Mouse (Mus musculus) liver, postnatal 0 days (tissue): Measurements from ENCODE around the gene Rgl1. TPM values are rescaled to one million over a fixed set of nuclear protein-coding genes. Genes with fewer than 3 reads are reported as not detected.

Source experiments
- ATAC-seq: fragments of 200-750 bp; cut with Nextera tagmentation; 2 replicates; pipeline ENCODE4 v1.8.0; 2017; ENCODE audit warnings: mild to moderate bottlenecking, moderate library complexity
- DNase-seq: peaks from one replicate; pipeline ENCODE4 v3.0.0-alpha.2; 2016
- H3K27ac ChIP-seq: fragments of 300-500 bp; sonication (generic); 2 replicates; pipeline ENCODE4 v1.5.1; 2014; ENCODE audit warnings: antibody characterized with exemption, moderate library complexity, mild to moderate bottlenecking, low read depth
- H3K27me3 ChIP-seq: fragments of 300-500 bp; sonication (generic); 2 replicates; pipeline ENCODE4 v1.6.1; 2014; ENCODE audit warnings: low read length, control low read depth, mixed read lengths; ENCODE audit not compliant: insufficient read depth
- H3K36me3 ChIP-seq: fragments of 300-500 bp; sonication (generic); replicated peaks from 2 replicates; pipeline ENCODE4 v1.6.1; 2014; ENCODE audit warnings: mild to moderate bottlenecking, control low read depth, low read length, moderate library complexity, mixed read lengths; ENCODE audit not compliant: insufficient read depth
- H3K4me1 ChIP-seq: fragments of 300-500 bp; sonication (generic); 2 replicates; pipeline ENCODE4 v1.6.1; 2014; ENCODE audit warnings: antibody characterized with exemption, mild to moderate bottlenecking, control low read depth; ENCODE audit not compliant: insufficient read depth
- H3K4me2 ChIP-seq: fragments of 300-500 bp; sonication (generic); 2 replicates; pipeline ENCODE4 v1.6.1; 2014; ENCODE audit warnings: low read depth, mild to moderate bottlenecking, low read length, moderate library complexity, mixed read lengths
- H3K4me3 ChIP-seq: fragments of 300-500 bp; sonication (generic); 2 replicates; pipeline ENCODE4 v1.5.1; 2014; ENCODE audit warnings: low read depth, low read length
- H3K9ac ChIP-seq: fragments of 300-500 bp; sonication (generic); replicated peaks from 2 replicates; pipeline ENCODE4 v1.6.1; 2014; ENCODE audit warnings: mild to moderate bottlenecking, moderate library complexity
- H3K9me3 ChIP-seq: fragments of 300-500 bp; sonication (generic); 2 replicates; pipeline ENCODE4 v1.6.1; 2016; ENCODE audit warnings: mild to moderate bottlenecking, control low read depth, low read length, mixed read lengths
- CTCF ChIP-seq: sonication (generic); IDR thresholded peaks from 2 replicates; pipeline ENCODE4 v1.5.1; 2016; ENCODE audit warnings: antibody characterized with exemption, low read depth
- EP300 ChIP-seq: IDR thresholded peaks from 2 replicates; pipeline ENCODE4 v1.6.1; 2016; ENCODE audit warnings: antibody characterized with exemption, low read depth, mild to moderate bottlenecking
- WGBS: fragments of 180-500 bp; shearing (Covaris S2); extraction: QIAGEN DNeasy Blood & Tissue Kit; methylation state at CpG from one replicate; pipeline ENCODE4 v1.1.7; 2014; ENCODE audit not compliant: insufficient replicate concordance; 5-methylcytosine and 5-hydroxymethylcytosine counted together
- polyA plus RNA-seq: library from polyadenylated mRNA; unstranded; fragments of >200 nt; fragmentation: Nextera tagmentation; extraction: Ambion mirVana; gene quantifications from 2 replicates; pipeline ENCODE4 v1.2.1, GENCODE M21; 2015

Rgl1 gene
- polyA plus RNA-seq, 1 experiment from 2014 or later = 16.2 TPM

DNA sequence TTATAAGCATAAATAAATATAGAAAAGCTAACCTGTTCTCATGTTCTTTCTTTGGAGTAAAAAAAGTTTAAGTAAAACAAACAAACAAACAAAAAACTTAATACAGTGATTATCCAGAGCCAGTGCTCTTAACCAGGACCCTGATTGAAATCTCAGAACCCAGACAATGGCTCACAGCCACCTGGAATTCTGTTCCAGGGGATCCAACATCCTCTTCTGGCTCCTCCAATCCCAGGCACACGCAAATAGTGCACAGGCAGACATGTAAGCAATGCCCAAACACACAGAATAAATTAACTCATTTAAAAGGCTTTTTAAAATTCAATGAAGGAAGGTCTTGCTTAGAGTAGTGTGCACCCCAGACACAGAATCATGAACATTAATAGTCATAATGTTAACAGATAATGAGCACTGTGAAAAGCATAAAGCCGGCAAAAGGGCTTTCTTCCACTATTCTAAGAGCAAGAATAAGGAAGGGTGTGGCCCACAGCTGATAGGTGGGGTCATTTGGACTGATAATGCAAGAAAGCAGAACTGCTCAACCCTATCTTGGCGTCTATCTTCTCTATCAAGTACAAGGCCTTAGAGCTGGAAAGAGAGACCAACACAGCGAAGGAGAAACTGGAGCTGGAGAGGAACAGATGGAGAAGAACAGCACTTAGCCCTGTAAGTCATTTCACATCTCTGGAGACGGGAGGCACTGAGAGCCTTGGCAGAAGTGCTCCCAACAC is 160.1 kb downstream of the Rgl1 start:
- H3K27me3 ChIP-seq = no peaks in the 10 kb centered on the region
- no peak for ATAC-seq
- H3K9ac ChIP-seq = no peak overlapping the region
- 59% methylated on average over 5 of the region's 5 CpGs for WGBS
- no peak for TF ChIP-seq CTCF
- no peak for TF ChIP-seq EP300
- peak overlapping the region; percentile 2; the same call in 1 of the 2 replicates for H3K4me2 ChIP-seq
- H3K4me1 ChIP-seq = peaks cover 43% of the 10 kb centered on the region
- no peak overlapping the region for H3K27ac ChIP-seq
- DNase-seq = no peak
- H3K9me3 ChIP-seq = no peaks in the 10 kb centered on the region
- H3K4me3 ChIP-seq = no peak overlapping the region
- no peaks in the 10 kb centered on the region for H3K36me3 ChIP-seq

DNA sequence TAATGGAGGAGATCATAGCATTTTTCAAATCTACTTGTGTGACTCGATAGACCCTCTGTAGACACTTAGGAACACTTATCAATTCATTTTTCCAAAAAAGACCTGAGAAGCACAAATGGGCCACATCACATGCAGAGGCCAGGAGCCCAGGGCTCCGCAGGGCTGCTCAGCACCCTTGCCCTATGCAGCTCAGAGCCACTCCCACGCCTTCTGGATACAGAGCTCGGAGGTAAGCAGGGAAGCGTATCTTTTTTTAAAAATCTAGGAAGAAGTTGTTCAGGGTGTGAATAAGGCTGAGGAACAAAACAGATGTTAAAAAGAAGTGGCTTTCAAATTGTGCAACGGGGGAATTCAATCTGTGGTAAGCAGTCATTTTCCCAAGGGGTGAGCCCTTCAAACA is 162.0 kb downstream of the Rgl1 start:
- no peaks in the 10 kb centered on the region for H3K9me3 ChIP-seq
- no peaks in the 10 kb centered on the region for H3K36me3 ChIP-seq
- WGBS = 76% methylated on average over 6 of the region's 6 CpGs
- ATAC-seq = no peak
- H3K9ac ChIP-seq = no peak overlapping the region
- no peak for TF ChIP-seq CTCF
- TF ChIP-seq EP300 = no peak
- no peaks in the 10 kb centered on the region for H3K27me3 ChIP-seq
- peaks cover 43% of the 10 kb centered on the region for H3K4me1 ChIP-seq
- no peak overlapping the region for H3K27ac ChIP-seq
- H3K4me3 ChIP-seq = no peak overlapping the region
- no peak overlapping the region for H3K4me2 ChIP-seq
- DNase-seq = no peak

DNA sequence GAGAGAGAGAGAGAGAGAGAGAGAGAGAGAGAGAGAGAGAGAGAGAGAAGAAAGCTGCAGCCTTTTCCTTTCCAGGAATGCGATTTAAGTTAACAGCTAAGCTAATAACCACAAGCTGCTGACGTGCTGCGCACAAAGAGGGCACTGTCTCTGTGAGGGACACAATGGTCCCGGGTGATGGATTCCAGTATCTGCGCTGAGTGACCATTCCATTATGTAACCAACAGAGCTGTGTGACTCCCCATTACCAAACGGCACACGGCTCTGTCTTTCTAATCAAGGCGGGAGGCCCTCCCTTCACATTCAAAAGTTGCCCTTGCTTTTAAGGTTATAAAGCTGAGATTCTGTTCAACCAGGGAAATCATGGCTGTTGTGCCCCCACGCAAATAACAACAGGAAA is 162.5 kb downstream of the Rgl1 start:
- Histone ChIP-seq H3K4me2 (no peak overlapping the region), H3K4me1 (peaks cover 44% of the 10 kb centered on the region), H3K27me3 (no peaks in the 10 kb centered on the region), H3K9ac (no peak overlapping the region), H3K36me3 (no peaks in the 10 kb centered on the region), H3K27ac (no peak overlapping the region), H3K4me3 (no peak overlapping the region), H3K9me3 (no peaks in the 10 kb centered on the region)
- ATAC-seq (no peak), DNase-seq (no peak)
- TF ChIP-seq EP300 (no peak), CTCF (no peak)
- 80% methylated on average over 9 of the region's 9 CpGs for WGBS

DNA sequence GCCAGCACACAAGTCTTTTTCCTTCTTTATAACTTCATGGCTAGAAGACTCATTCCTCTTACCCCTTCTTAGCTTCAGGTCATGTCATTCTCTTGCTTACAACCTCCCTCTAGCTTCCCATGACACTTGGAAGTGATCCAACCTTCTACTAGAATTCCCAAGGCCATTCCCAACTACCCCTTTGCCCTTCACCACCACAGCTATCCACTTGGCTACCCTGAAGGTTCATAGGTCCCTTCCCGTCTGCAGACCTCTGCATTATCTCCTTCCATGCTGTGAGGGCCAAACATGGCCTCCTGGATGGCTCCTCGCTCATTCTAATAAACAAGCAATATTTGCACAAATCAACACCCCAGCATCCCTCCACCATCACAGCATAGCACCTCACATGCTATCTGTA is 165.7 kb downstream of the Rgl1 start:
- Histone ChIP-seq H3K27me3 (no peaks in the 10 kb centered on the region), H3K36me3 (no peaks in the 10 kb centered on the region), H3K4me1 (peaks cover 38% of the 10 kb centered on the region), H3K4me2 (no peak overlapping the region), H3K27ac (peak overlapping the region; percentile 56; the same call in 1 of the 2 replicates), H3K9ac (no peak overlapping the region), H3K9me3 (no peaks in the 10 kb centered on the region), H3K4me3 (no peak overlapping the region)
- 57% methylated on average over 2 of the region's 2 CpGs for WGBS
- no peak for ATAC-seq
- no peak for DNase-seq
- TF ChIP-seq CTCF (no peak), EP300 (no peak)

DNA sequence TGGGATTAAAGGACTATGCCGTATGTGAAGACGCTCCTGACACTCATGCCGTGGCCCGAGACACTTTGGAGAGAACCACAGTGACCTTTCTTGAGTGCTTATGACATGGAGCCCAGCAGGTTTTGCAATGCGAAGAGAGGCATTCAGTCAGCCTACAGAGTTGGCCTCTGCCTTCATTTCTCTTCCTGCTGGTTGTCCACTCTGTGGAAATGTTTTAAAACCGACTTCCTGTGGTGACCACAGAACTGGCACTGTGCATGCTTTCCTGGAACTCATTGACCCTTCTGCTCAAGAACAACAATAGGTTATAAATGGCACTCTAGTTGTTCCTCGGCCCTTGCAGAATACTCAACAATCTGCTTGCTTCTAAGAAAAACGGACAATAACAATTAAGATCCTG is 166.8 kb downstream of the Rgl1 start:
- H3K4me2 ChIP-seq = no peak overlapping the region
- ATAC-seq (peak; percentile 57), DNase-seq (no peak)
- peak overlapping the region; percentile 63 for H3K27ac ChIP-seq
- peaks cover 44% of the 10 kb centered on the region for H3K4me1 ChIP-seq
- no peak overlapping the region for H3K4me3 ChIP-seq
- TF ChIP-seq CTCF (no peak), EP300 (peak; percentile 73)
- no peaks in the 10 kb centered on the region for H3K27me3 ChIP-seq
- WGBS = 42% methylated on average over 8 of the region's 8 CpGs
- H3K9ac ChIP-seq = no peak overlapping the region
- no peaks in the 10 kb centered on the region for H3K9me3 ChIP-seq
- no peaks in the 10 kb centered on the region for H3K36me3 ChIP-seq

DNA sequence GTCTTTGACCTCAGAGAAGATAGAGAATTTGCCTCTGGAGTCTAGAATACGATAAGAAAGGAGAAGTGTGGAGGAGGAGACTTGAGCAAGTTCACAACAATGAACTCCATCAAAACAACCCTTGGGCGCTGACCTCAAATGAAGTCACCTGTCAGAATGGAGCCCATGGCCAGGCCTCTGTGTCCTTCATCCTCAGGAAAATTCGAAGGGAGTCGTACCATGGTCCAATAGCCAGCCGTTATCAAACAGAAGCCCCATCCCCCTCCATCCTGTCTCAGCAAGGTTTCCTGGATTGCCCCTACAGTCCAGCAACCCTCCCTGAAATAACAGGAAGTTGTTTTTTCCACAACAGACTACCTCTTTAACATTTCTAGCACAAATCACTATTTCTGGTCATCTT is 171.5 kb downstream of the Rgl1 start:
- H3K27ac ChIP-seq = peak overlapping the region; percentile 92
- H3K4me2 ChIP-seq = no peak overlapping the region
- no peak overlapping the region for H3K4me3 ChIP-seq
- no peak overlapping the region for H3K9ac ChIP-seq
- H3K4me1 ChIP-seq = peaks cover 64% of the 10 kb centered on the region
- TF ChIP-seq CTCF (no peak), EP300 (peak; percentile 15; the same call in 1 of the 2 replicates)
- no peaks in the 10 kb centered on the region for H3K9me3 ChIP-seq
- no peaks in the 10 kb centered on the region for H3K36me3 ChIP-seq
- DNase-seq (no peak), ATAC-seq (no peak)
- WGBS = 18% methylated on average over 5 of the region's 5 CpGs
- no peaks in the 10 kb centered on the region for H3K27me3 ChIP-seq
